Mouse (Mus musculus): ENCODE data around the gene Rflna.

Gene Rflna

GRCm38 (mm10) chr5:125002969-125003872 lies at the start of gene Rflna:
Rflna (plus strand) TSS chr5:125003221.
- DNase-seq (ENCODE audit: low spot score) = no peak

GRCm38 (mm10) chr5:124954404-124955305 lies 48.4 kb upstream of the Rflna start:
- no peak for DNase-seq (ENCODE audit: low spot score)

- DNase-seq (ENCODE audit: low spot score) = no peak
Measured at GRCm38 (mm10) chr5:124957491-124957890, 45.5 kb upstream of the Rflna start.

- DNase-seq (ENCODE audit: low spot score) = no peak
Measured at GRCm38 (mm10) chr5:124959099-124959498, 43.9 kb upstream of the Rflna start.

GRCm38 (mm10) chr5:124960131-124960901 lies 42.7 kb upstream of the Rflna start:
- no peak for DNase-seq (ENCODE audit: low spot score)

- no peak for DNase-seq (ENCODE audit: low spot score)
Measured at GRCm38 (mm10) chr5:124961433-124961832, 41.6 kb upstream of the Rflna start.

- no peak for DNase-seq (ENCODE audit: low spot score)
Measured at GRCm38 (mm10) chr5:124962761-124963160, 40.3 kb upstream of the Rflna start.

- no peak for DNase-seq (ENCODE audit: low spot score)
Measured at GRCm38 (mm10) chr5:124963806-124964672, 39.0 kb upstream of the Rflna start.

GRCm38 (mm10) chr5:124966622-124967332 lies 36.2 kb upstream of the Rflna start:
- DNase-seq (ENCODE audit: low spot score) = no peak

GRCm38 (mm10) chr5:124969790-124970189 lies 33.2 kb upstream of the Rflna start:
- DNase-seq (ENCODE audit: low spot score) = no peak

- no peak for DNase-seq (ENCODE audit: low spot score)
Measured at GRCm38 (mm10) chr5:124986222-124986621, 16.8 kb upstream of the Rflna start.

- no peak for DNase-seq (ENCODE audit: low spot score)
Measured at GRCm38 (mm10) chr5:124986656-124987055, 16.4 kb upstream of the Rflna start.

- no peak for DNase-seq (ENCODE audit: low spot score)
Measured at GRCm38 (mm10) chr5:124989724-124990123, 13.3 kb upstream of the Rflna start.

GRCm38 (mm10) chr5:124992323-124992722 lies 10.7 kb upstream of the Rflna start:
- no peak for DNase-seq (ENCODE audit: low spot score)

GRCm38 (mm10) chr5:124992891-124993290 lies 10.1 kb upstream of the Rflna start:
- DNase-seq (ENCODE audit: low spot score) = no peak

- no peak for DNase-seq (ENCODE audit: low spot score)
Measured at GRCm38 (mm10) chr5:124996816-124997215, 6.2 kb upstream of the Rflna start.

- no peak for DNase-seq (ENCODE audit: low spot score)
Measured at GRCm38 (mm10) chr5:124997913-124998312, 5.1 kb upstream of the Rflna start.

GRCm38 (mm10) chr5:125000756-125001250 lies 2.2 kb upstream of the Rflna start:
- DNase-seq (ENCODE audit: low spot score) = no peak

GRCm38 (mm10) chr5:125003873-125004255 lies 843 bp downstream of the Rflna start:
- DNase-seq (ENCODE audit: low spot score) = no peak

Data from ovary, postnatal 14 days (tissue).